Mouse (Mus musculus) R1 (cell line): Measurements from ENCODE around the gene Gjd2.

ENCODE experiments used
- DNase-seq: peaks from one replicate; pipeline ENCODE4 v3.0.0-alpha.2; 2018; ENCODE audit warnings: low read depth, low spot score

The Gjd2 gene

DNA sequence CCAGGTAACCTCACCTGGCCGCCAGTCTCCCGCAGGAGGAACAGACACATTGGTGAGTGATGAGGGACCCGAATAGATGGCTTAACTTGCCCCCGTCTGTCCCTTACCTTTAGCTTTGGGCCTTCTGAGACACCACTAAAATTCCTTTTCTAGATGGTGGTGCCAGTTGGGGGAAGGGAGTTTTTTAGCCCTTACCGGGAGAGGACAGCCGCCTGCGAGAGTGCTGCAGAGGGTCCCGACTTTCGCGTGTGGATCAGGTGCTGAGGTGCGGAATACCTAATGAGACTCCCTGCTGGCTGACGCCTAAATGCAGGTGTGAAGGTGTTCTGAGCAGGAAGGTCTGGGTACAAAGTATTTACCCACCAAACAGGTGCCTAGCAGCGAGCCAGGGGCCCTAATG lies 427 bp upstream of the Gjd2 start:
- no peak for DNase-seq

DNA sequence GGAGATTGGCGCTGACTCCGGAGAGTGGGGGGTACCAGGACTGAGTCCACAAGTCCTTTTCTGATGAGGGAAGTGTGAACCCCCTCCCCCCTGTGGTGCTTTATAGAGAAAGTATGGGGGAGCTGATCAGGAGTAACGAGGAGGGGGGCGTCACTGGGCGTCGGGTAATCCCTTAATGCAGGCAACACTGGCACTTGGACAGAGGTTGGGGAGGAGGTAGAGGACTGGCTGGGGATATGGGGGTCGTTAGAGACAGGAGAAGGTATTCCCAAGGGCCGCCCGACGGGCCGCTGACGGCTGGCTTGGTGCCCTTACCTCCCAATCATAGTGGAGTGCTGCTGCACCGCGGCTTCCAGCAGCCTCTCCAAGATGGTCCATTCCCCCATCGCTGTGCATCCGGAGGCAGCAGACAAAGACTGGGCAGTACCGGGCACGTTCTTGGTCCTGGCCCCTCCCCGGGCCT lies 639 bp downstream of the Gjd2 start:
- no peak for DNase-seq

DNA sequence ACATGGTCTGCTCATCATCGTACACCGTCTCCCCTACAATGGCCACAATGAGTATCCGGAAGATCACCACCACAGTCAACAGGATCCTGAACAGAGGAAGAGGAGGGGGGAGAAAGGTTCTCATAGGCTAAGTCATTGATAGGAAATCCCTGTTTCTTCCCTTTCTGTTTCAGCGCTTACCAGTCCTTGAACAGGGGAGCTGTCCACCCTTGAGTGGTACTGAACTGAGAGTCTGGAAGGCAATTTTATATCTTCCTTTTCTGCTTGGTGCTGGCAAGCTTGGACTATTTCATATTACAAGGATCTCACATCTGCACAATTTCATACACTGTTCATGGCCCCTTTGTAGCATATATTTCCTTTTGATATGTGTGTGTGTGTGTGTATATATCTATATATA lies 1.6 kb downstream of the Gjd2 start:
- peak; percentile 65 for DNase-seq

DNA sequence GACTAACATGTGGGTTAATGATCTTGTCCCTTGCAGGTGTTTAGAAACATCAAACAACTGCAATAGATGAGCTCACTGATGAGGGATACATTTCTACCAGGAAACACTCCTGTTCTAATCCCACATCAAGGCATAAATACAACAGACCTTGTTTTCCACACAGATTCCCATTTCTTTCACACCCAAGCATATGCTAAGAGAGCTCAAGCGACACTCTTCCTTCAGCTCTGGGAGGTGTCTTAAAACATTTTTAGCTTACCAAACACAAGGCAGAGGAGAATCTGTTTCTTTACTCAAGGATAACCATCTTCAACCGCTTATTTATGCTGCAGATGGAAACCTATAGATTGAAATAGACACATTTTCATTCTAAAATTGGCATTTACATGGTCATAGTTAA lies 5.1 kb downstream of the Gjd2 start:
- DNase-seq: no peak

DNA sequence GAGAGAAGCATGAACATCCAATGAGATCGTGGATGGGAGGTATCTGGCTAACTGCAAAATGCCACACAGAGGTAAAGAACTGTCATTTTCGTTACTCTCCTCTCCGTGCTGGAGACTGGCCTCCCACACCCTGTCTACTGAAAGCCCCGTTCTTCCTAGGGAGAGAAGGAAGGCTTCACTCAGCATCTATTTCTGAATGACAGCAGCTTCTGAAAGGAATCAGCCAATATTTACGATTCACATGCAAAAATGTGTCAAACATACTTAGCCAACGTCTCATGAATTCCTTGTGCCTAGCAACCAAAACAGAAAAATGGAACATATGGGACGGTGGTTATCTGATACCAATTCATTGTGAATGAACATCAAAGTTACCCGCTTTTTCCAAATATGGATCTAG lies 15.9 kb downstream of the Gjd2 start:
- DNase-seq: no peak

DNA sequence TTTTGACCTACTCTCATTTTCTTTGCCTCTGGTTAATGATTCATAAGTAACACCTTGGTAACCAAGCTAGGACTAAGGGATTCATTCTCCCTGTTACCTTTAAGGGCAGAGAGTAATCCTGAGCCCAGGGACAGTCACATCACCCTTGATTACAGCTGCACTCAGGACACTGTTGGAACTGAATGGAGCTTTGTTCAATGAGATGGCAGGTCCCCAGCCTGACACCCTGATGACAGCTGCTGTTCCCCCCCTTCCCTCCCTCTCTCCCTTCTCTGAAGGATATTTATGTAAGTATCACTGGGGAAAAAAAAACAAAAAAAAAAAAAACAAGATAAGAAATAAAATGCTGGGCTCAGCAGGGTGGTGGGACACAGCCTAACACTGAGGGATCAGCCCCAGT lies 16.5 kb downstream of the Gjd2 start:
- no peak for DNase-seq

DNA sequence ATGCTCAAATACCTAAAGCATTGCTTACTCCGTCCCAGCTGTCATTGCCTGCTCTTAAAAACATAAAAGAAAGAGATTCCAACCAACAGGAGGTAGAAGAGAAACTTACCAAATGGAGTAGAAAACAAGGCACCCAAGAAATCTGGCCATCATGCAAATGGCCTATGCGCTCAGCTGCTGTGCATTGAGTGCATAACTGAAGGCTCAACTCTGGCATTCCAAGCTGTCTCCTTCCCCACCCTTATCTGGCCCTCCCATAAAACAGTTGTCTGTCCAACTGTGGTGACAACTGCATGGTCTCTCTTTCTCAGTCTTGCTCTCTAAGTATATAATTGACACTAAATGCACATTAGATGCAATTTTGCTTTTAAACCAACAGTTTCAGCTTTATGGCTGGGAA lies 28.5 kb downstream of the Gjd2 start:
- DNase-seq: peak; percentile 23

DNA sequence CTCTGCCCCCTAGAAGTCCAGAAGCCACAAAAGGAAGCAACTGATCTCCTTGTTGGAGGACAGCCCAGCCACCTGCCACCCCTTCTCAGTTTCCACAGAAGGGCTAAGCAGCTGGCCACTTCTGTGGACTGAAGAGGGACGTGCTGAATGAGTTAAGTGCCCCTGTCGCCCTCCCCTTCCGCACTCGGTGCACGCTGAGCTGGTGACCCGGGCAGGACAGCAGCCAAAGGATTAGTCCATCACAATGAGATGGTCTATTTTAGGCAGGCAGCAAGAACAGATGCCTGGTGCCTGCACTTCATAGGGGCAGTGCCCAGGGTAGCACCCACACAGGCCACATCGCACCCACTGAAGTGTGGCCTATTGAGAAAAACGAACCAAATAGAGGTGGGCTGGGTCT lies 32.8 kb downstream of the Gjd2 start:
- no peak for DNase-seq

DNA sequence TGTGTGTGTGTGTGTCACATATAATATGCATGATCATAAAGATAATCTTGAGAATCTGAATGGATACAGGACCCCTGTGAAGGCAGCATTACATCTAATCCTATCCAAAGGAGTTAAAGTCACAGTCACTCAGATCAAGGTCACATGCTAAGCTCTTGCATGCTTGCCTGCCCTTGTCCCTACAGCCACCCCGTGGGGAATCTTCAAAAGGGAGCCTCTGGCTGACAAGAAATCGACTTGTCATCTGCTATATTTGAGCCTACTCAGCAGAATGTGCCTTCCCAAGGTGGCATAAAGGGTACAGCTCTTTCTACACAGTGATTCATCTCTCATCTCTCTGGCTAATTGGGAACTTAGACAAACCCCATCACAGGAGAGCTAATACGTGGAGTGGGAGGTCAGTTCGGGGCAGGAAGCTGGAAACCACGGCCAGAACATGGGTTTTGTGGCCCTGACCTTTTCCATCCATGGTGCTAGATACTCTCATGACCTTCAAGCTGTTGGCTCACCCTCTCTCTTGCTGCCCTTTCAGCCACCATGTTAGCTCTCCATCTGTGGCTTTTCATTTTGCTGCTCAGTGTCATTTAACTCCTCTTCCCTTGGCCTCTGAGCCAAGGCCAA lies 35.2 kb downstream of the Gjd2 start:
- no peak for DNase-seq

DNA sequence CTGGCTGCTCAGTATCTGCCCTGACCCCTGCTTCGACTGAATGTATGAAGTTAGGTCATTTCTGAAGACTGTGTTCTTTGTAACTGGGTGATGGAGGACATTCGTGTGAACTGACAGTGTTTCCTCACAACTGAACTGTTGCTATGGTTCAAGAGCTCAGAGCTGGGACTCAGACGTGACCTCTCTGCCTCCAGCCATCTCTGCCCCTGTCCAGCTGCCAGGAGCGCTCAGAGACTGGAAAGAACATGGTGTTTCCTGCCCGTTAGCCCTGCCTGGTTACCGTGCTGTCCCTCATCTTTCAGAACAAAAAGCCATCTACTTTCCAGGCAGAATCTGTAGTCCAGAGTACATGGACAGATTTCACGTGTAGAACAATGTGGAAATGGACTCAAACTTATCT lies 39.5 kb downstream of the Gjd2 start:
- DNase-seq: no peak

DNA sequence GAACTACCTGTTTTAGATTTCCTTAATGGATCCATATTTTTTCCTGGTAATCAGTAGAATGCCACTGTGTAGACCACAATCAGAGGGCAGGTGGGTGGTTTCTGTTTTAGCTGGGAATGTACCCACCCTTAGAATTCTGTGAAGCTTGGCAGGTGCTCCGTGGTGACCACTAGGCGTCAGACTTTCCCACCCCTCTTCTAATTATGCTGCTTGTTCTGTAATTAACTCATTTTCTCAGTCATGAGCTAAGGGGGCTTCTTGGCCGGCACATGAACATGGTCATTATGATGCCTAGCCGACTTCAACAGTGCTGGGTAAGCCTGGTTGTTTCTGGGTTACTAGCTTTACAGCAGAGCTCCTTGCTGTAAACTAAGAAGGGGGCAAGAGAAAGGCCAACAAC lies 47.0 kb downstream of the Gjd2 start:
- no peak for DNase-seq
